Mouse (Mus musculus) MN1 (cell line): ENCODE results near the gene Idnk.

ENCODE experiments used
- DNase-seq: peaks from one replicate; pipeline ENCODE4 v3.0.0-alpha.2; 2016; ENCODE audit warnings: low spot score

Idnk gene

GRCm38 (mm10) chr13:58147760-58148159 is 9.7 kb upstream of the Idnk start:
- DNase-seq = no peak

DNA sequence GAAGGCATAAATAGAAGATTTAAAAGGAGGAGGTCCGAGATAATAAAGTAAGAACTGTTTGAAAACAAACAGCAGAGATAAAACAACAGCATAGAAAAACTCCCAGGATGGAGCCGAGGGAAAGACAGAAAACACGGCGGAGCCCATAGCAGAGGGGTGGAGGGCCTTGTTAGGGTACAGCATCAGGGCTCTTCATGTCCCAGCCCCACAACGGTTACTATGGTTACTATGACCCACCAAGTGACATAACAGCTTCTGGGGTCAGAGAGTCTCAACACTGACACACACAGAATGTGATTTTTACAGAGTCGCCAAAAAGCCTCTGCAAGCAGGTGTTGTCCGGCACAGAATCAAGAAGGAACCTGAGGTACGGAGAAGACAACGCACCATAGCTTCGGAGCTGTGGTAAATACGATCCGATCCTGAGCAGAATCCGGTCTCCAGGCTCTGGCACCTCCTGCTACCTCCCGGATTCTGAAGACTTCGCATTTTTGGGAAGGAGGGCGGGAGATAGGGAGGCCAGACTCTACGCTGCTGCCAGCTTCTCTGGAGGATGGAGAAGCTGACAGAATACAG is 9.1 kb upstream of the Idnk start:
- peak; percentile 94 for DNase-seq

GRCm38 (mm10) chr13:58149033-58149558 is 8.4 kb upstream of the Idnk start:
- peak; percentile 75 for DNase-seq

- DNase-seq = peak; percentile 62
These were observed 7.8 kb upstream of the Idnk start for GRCm38 (mm10) chr13:58149629-58150028.

DNA sequence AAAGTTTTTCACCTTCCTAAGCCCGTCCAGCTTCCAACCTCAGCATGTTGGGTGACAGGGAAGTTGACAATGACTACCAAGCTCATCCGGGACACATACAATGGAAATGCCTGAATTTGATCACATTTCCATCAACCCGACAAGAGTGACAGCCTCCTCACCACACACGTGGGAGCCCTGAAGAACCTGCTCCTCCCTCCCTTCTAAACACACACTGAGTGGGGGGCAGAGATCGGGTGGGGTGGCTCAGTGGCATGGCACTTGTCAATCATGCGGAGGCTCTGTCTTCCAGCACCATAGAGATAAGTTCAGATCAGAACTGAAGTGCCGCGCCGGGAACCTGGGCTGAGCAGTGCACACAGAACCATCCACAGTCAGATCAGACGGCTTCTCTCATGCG is 7.0 kb upstream of the Idnk start:
- no peak for DNase-seq

GRCm38 (mm10) chr13:58156031-58156430 is 1.4 kb upstream of the Idnk start:
- peak; percentile 23 for DNase-seq

- peak; percentile 19 for DNase-seq
These were observed 413 bp upstream of the Idnk start for GRCm38 (mm10) chr13:58157036-58157435.

DNA sequence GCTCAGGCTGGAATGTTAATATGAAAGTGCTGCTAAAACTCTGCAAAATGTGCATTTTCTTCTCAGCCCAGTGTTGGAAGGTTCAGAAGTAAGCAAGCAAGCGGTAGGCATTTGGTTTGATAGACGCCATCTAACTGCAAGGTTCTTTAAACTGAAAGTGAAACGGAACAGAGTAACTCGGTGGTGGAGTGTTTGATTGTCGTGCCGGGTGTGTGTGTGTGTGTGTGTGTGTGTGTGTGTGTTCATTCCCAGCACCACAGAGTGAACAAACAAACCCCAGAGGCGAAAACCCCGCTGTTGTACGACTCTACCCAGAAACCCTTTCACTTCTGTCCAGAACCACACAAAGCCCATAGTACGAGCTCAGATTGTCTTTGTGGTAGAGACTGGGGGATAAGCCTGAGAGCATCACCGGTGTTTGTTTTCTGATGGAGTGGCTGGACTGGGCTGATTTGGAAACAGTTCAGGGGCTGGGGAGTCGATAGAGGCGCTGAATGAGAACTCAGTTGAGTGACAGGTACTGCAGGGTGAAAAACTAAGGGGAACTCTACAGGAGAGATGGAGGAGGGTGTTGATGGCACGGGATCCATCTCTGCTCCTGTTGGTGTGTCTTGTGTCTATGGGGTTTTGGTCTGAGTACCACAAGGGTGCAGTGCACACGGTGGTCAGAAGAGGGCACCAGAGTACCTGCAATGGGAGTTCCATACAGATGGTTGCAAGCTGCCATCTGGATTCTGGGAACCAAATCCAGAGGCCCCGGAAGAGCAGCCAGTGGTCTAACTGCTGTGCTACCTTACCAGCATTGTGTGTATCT is 857 bp downstream of the Idnk start:
- peak; percentile 96 for DNase-seq

- no peak for DNase-seq
These were observed 3.3 kb downstream of the Idnk start for GRCm38 (mm10) chr13:58160761-58161160.

DNA sequence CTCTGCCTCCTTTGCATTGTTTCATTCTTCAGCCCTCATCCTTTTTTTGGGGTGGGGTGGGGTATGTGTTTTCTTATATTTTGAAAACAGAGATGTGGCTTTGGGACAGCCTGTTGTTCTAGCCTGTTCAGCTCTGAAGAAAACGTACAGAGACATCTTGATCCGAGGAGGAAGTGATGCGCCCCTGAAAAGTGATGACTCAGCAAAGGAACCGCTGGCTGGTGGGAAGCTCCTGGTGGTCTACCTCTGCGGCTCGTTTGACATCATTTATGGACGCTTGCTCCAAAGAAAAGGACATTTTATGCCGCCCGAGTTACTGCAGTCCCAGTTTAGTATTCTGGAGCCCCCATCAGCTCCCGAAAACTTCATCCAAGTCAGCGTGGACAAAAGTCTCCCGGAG is 5.9 kb downstream of the Idnk start:
- DNase-seq = no peak

- no peak for DNase-seq
These were observed 10.7 kb downstream of the Idnk start for GRCm38 (mm10) chr13:58168119-58168518.

- no peak for DNase-seq
These were observed 18.7 kb downstream of the Idnk start for GRCm38 (mm10) chr13:58176105-58176504.

- no peak for DNase-seq
These were observed 20.2 kb downstream of the Idnk start for GRCm38 (mm10) chr13:58177511-58178208.

GRCm38 (mm10) chr13:58181607-58182551 is 24.4 kb downstream of the Idnk start:
- no peak for DNase-seq

GRCm38 (mm10) chr13:58184111-58184510 is 26.7 kb downstream of the Idnk start:
- DNase-seq = no peak

- no peak for DNase-seq
These were observed 28.8 kb downstream of the Idnk start for GRCm38 (mm10) chr13:58186281-58186680.

DNA sequence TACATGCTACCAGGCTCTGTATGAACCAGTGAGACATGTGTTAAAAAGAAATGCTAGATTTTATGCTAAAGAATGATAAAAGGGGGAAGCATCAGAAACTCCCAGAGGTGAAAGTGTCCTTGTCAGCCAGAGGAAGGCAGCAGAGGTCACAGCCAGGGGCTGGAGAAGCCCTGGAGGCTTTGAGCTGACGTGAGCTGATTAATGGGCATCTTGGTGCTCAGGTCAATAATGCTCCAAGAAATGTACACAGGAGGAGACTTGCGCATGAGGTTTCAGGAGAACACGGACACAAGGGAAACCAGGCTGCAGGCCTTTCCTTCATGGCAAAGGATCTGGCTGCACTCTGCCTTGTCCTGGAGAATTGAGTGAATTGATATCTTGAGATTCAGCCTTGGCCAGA is 30.3 kb downstream of the Idnk start:
- no peak for DNase-seq

GRCm38 (mm10) chr13:58188412-58188811 is 31.0 kb downstream of the Idnk start:
- DNase-seq = peak; percentile 91

GRCm38 (mm10) chr13:58189473-58189872 is 32.0 kb downstream of the Idnk start:
- no peak for DNase-seq

GRCm38 (mm10) chr13:58191516-58191915 is 34.1 kb downstream of the Idnk start:
- DNase-seq = no peak

DNA sequence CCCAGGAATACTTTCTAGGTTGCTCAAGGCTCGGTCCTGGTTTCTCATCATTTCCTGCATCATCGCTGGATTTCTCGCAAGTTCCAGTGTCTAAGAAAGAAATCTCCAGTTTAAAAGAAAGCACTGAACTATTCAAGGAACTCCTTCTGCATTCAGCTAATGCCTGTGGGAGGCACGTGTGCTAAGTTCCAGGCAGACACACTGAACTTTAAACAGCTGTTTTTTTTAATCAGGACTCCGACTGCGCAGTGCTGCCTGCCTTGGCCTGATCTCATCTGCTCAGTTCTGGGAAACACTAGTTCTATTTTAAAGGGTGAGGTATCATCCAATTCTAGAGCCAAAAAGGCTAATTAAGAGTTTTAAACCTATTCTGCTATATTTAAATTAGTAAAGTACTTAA is 34.7 kb downstream of the Idnk start:
- DNase-seq = no peak

DNA sequence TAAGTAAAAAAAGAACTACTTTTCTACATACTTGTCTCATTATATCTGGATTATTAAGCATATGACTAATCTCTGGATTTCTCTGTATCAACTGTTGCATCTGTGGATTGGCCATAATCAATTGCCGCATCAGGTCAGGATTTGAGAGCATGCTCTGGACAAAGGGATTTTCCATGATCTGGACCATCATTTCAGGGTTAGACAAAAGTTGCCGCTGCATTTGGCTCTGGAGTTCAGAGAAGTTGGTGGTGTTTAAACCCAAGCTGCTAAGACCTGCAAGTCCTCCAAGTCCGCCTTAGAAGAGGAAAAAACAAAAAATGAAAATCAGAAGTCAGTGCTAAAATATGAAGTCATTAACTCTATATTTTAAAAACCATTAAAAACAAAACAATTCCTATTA is 35.8 kb downstream of the Idnk start:
- DNase-seq = no peak
